Mouse (Mus musculus): ENCODE results near the gene Uroc1. TPM values are rescaled to one million over a fixed set of nuclear protein-coding genes. Genes with fewer than 3 reads are reported as not detected.

Gene Uroc1
- polyA plus RNA-seq, 1 experiment from 2014 or later: 0.05 TPM

Other genes starting within 250 kb of the Uroc1 start
- gene Vmn1r50, start 231.9 kb upstream of the Uroc1 start, polyA plus RNA-seq (2015; fragmentation: Nextera tagmentation; extraction: Ambion mirVana): not detected in 2 replicates
- not detected in 2 replicates for gene Vmn1r51, start 210.7 kb upstream of the Uroc1 start, polyA plus RNA-seq (2015; fragmentation: Nextera tagmentation; extraction: Ambion mirVana)
- gene Vmn1r52, start 158.5 kb upstream of the Uroc1 start, polyA plus RNA-seq (2015; fragmentation: Nextera tagmentation; extraction: Ambion mirVana): not detected in 2 replicates
- not detected in 2 replicates for gene V1ra8, start 130.5 kb upstream of the Uroc1 start, polyA plus RNA-seq (2015; fragmentation: Nextera tagmentation; extraction: Ambion mirVana)
- not detected in 2 replicates for gene Vmn1r53, start 108.8 kb upstream of the Uroc1 start, polyA plus RNA-seq (2015; fragmentation: Nextera tagmentation; extraction: Ambion mirVana)
- not detected in 2 replicates for gene Vmn1r54, start 87.0 kb upstream of the Uroc1 start, polyA plus RNA-seq (2015; fragmentation: Nextera tagmentation; extraction: Ambion mirVana)
- gene BC048671, start 32.1 kb upstream of the Uroc1 start, polyA plus RNA-seq (2015; fragmentation: Nextera tagmentation; extraction: Ambion mirVana): not detected in 2 replicates
- gene Chst13, start 8.1 kb upstream of the Uroc1 start, polyA plus RNA-seq (2015; fragmentation: Nextera tagmentation; extraction: Ambion mirVana): 0.13 TPM in 1 of 2 replicates, not detected in the other
- gene Zxdc, start 36.2 kb downstream of the Uroc1 start, polyA plus RNA-seq (2015; fragmentation: Nextera tagmentation; extraction: Ambion mirVana): 7.2 and 8.1 TPM in 2 replicates
- 0.27 and 0.62 TPM in 2 replicates for gene Cfap100, start 95.5 kb downstream of the Uroc1 start, polyA plus RNA-seq (2015; fragmentation: Nextera tagmentation; extraction: Ambion mirVana)
- 10.9 and 13.7 TPM in 2 replicates for gene Klf15, start 129.3 kb downstream of the Uroc1 start, polyA plus RNA-seq (2015; fragmentation: Nextera tagmentation; extraction: Ambion mirVana)
- 17.1 and 21.6 TPM in 2 replicates for gene Aldh1l1, start 153.1 kb downstream of the Uroc1 start, polyA plus RNA-seq (2015; fragmentation: Nextera tagmentation; extraction: Ambion mirVana)